In genomic region chr12:36215149-36215480, GRCm38 (mm10) we compare ENCODE assay signal across 8 mouse cellular contexts. TPM values are rescaled to one million over a fixed set of nuclear protein-coding genes. Genes with fewer than 3 reads are reported as not detected.
DNase-seq lines count a peak whose midpoint lies in the region; ATAC-seq lines count a peak whose summit lies in the region.

No protein-coding gene starts in this region.

- H3K36me3 ChIP-seq in forebrain, embryonic 15.5 days, result no peaks in the 10 kb centered on the region
- H3K36me3 ChIP-seq in midbrain, embryonic 15.5 days (replicated peaks), result no peaks in the 10 kb centered on the region

- no peak overlapping the region for H3K4me3 ChIP-seq in forebrain, embryonic 15.5 days
- H3K4me3 ChIP-seq in midbrain, embryonic 15.5 days, result no peak overlapping the region

- ATAC-seq in forebrain, embryonic 15.5 days (replicated peaks), result peak; percentile 85
- ATAC-seq in midbrain, embryonic 15.5 days (replicated peaks), result peak; percentile 90

- no peak overlapping the region for H3K4me2 ChIP-seq in forebrain, embryonic 15.5 days (replicated peaks)
- H3K4me2 ChIP-seq in midbrain, embryonic 15.5 days, result no peak overlapping the region

- no peaks in the 10 kb centered on the region for H3K27me3 ChIP-seq in forebrain, embryonic 15.5 days
- no peaks in the 10 kb centered on the region for H3K27me3 ChIP-seq in midbrain, embryonic 15.5 days (replicated peaks)

- peak; percentile 41 for DNase-seq in gastrocnemius, postnatal 10 days
- no peak for DNase-seq in gastrocnemius, adult 8-10 months (ENCODE audit: low spot score in 2 of 2)
- peak; percentile 58 to 63 for DNase-seq in B cell, adult 2 months
- peak; percentile 26 for DNase-seq in adrenal gland, postnatal 25 days
- peak; percentile 48 to 71 for DNase-seq in kidney, postnatal 36 days
- DNase-seq in thymus, postnatal 25 days, result peak; percentile 22

- H3K4me1 ChIP-seq in forebrain, embryonic 15.5 days, result no peaks in the 10 kb centered on the region
- 0 out of 2 replicates have a peak, but pooled peaks cover 5% of the 10 kb centered on the region for H3K4me1 ChIP-seq in midbrain, embryonic 15.5 days

- H3K9me3 ChIP-seq in forebrain, embryonic 15.5 days, result no peaks in the 10 kb centered on the region
- H3K9me3 ChIP-seq in midbrain, embryonic 15.5 days, result no peaks in the 10 kb centered on the region

- 0% methylated on average over 1 of the region's 1 CpGs for WGBS in forebrain, embryonic 15.5 days
- 0% methylated on average over 1 of the region's 1 CpGs for whole genome bisulfite sequencing in midbrain, embryonic 15.5 days

- H3K9ac ChIP-seq in forebrain, embryonic 15.5 days (replicated peaks), result no peak overlapping the region
- H3K9ac ChIP-seq in midbrain, embryonic 15.5 days, result no peak overlapping the region

- H3K27ac ChIP-seq in forebrain, embryonic 15.5 days (replicated peaks), result no peak overlapping the region
- no peak overlapping the region for H3K27ac ChIP-seq in midbrain, embryonic 15.5 days

RNA-seq across cellular contexts. Expression of gene Lrrc72, which starts 38.1 kb away (rescaled TPM):
- total RNA-seq in gastrocnemius, postnatal 10 days (2021), result not detected
- total RNA-seq in gastrocnemius, adult 8-10 months (2022), result not detected
- not detected in 2 replicates for total RNA-seq in adrenal gland, postnatal 25 days (2021)
- not detected in 2 replicates for polyA plus RNA-seq in forebrain, embryonic 15.5 days (2015; fragmentation: Nextera tagmentation; extraction: Ambion mirVana)
- 0.43 TPM in 1 of 2 replicates, not detected in the other for polyA plus RNA-seq in midbrain, embryonic 15.5 days (2015; fragmentation: Nextera tagmentation; extraction: Ambion mirVana)

RNA-seq across cellular contexts. Expression of gene Bzw2, which starts 57.2 kb away (rescaled TPM):
- 100 to 1,000 TPM; 149 to 155 TPM for total RNA-seq in gastrocnemius, postnatal 10 days (2021)
- total RNA-seq in gastrocnemius, adult 8-10 months (2022), result 100 to 1,000 TPM in 3 of 4 experiments, 10 to 100 TPM in 1; 96.8 to 117 (median 106) TPM
- 23.9 and 27.7 TPM in 2 replicates for total RNA-seq in adrenal gland, postnatal 25 days (2021)
- 515 and 540 TPM in 2 replicates for polyA plus RNA-seq in forebrain, embryonic 15.5 days (2015; fragmentation: Nextera tagmentation; extraction: Ambion mirVana)
- polyA plus RNA-seq in midbrain, embryonic 15.5 days (2015; fragmentation: Nextera tagmentation; extraction: Ambion mirVana), result 373 and 395 TPM in 2 replicates

RNA-seq across cellular contexts. Expression of gene Ankmy2, which starts 58.2 kb away (rescaled TPM):
- 10 to 100 TPM; 13.0 to 16.5 TPM for total RNA-seq in gastrocnemius, postnatal 10 days (2021)
- total RNA-seq in gastrocnemius, adult 8-10 months (2022), result 1 to 10 TPM; 4.0 to 6.6 (median 5.7) TPM
- total RNA-seq in adrenal gland, postnatal 25 days (2021), result 33.2 and 50.7 TPM in 2 replicates
- 59.7 and 60.2 TPM in 2 replicates for polyA plus RNA-seq in forebrain, embryonic 15.5 days (2015; fragmentation: Nextera tagmentation; extraction: Ambion mirVana)
- 67.8 and 77.3 TPM in 2 replicates for polyA plus RNA-seq in midbrain, embryonic 15.5 days (2015; fragmentation: Nextera tagmentation; extraction: Ambion mirVana)

Comparison
In these comparisons a context has a peak if more than half of its experiments do, and no peak if none do; other contexts are left out.
1. DNase-seq: peak in gastrocnemius, postnatal 10 days (single experiment), B cell, adult 2 months (2 of 2), adrenal gland, postnatal 25 days (single experiment), kidney, postnatal 36 days (2 of 2) and thymus, postnatal 25 days (single experiment); none in gastrocnemius, adult 8-10 months (0 of 2).